Mouse (Mus musculus) c-Kit-positive CD71-negative TER-119-negative erythroid progenitor cells, embryonic 14.5 days (primary cell): Measurements from ENCODE around the gene Clasp2.
"Not testable (repeated sequence)": the region's sequence is repeated elsewhere in the genome, so short reads cannot be mapped to it uniquely, and the experiment has no call there.

Experiments used
- DNase-seq: peaks from one replicate; pipeline ENCODE4 v3.0.0-alpha.2; 2013; ENCODE audit warnings: low read depth

Clasp2 gene

DNA sequence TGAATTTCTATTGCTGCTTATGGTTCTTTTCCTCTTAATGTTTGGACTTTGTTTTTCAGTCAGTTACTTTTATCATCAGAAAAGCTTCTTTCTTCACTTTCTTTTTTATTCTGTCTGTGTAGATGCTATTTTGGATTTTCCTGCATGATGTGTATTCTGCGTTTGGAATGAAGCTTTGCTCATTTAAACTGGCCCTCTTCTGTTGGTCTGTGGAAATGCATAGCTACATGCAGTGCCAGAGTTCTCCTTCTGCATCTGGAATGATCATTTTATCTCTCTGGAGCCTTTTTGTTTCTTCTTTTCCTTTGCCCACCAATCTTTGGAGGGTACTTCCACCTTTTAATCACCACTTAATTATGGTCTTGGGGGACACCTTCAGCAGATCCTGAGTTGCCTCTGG is 80.9 kb downstream of the Clasp2 start:
- DNase-seq = no peak

- DNase-seq = no peak
Observed at GRCm38 (mm10) chr9:113828719-113829118, 87.4 kb downstream of the Clasp2 start.

GRCm38 (mm10) chr9:113830219-113830618 is 88.9 kb downstream of the Clasp2 start:
- no peak for DNase-seq

GRCm38 (mm10) chr9:113833481-113833880 is 92.2 kb downstream of the Clasp2 start:
- DNase-seq = no peak

GRCm38 (mm10) chr9:113837001-113837400 is 95.7 kb downstream of the Clasp2 start:
- DNase-seq = no peak

- no peak for DNase-seq
Observed at GRCm38 (mm10) chr9:113837461-113837860, 96.2 kb downstream of the Clasp2 start.

DNA sequence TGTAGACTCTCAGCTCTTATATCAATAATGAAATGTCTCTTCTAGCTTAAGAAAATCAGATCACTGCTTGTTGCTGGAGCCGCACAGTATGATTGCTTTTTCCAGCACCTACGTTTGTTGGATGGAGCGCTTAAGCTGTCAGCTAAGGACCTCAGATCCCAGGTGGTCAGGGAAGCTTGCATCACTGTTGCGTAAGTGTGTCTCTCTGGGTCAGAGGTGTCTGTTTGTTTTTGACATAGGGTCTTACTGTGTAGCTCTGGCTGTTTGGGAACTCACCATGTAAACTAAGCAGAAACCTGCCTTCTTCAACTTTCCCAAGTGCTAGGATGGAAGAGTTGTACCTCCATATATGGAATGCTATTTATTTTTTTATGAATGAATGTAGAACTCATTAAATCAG is 102.8 kb downstream of the Clasp2 start:
- DNase-seq = no peak

GRCm38 (mm10) chr9:113855441-113855840 is 114.2 kb downstream of the Clasp2 start:
- DNase-seq = no peak

DNA sequence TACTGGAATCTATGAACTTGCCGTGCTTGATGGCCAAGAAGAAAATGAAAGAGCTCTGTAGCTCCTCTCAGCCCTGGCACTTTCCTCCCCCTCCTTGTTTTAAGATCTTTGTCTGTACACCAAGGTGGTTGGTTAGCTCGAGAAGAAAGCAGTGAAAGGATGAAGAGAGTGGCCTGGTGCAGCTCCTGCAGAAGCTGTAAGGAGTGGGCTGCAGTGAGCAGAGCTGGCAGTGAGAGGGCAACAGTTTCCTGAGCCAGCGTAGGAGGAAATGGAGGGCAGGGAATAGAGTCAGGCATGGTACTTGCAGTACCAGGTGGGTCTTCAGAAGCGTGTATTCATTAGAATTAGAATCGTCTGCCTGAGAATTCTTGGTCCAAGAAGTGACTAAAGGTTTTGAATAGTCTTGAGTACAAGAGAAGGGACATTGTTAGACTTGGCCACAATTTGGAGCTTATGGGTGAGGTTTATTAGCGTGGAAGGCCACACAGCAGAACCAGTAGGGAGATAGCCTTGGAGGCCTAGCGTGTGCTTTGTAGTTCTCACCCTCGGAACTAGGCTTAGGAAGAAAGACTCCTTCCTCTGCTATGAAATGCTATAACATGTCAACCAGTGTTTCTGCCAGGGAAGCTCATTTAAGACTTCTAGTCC is 116.1 kb downstream of the Clasp2 start:
- DNase-seq = no peak

GRCm38 (mm10) chr9:113857929-113858440 is 116.7 kb downstream of the Clasp2 start:
- DNase-seq = no peak

DNA sequence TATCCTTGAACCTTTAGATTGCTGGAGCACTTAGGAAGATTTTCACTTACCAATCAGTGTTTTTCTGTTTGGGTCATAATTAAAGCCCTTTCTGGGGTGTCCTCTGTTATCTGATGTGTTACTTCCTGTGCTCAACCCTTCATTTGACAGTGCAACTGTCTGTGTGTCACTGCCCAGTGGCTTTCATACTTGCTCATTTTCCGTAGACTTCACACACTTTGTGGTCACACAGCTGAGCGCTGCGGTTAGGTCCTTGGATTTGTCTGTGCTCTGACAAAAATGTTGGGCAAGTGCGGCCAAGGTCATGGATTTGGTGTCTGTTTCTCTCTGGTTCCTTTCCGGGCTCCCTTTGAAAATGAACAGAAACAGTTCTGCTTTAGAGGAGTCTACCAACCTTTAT is 118.1 kb downstream of the Clasp2 start:
- DNase-seq = peak; percentile 55

DNA sequence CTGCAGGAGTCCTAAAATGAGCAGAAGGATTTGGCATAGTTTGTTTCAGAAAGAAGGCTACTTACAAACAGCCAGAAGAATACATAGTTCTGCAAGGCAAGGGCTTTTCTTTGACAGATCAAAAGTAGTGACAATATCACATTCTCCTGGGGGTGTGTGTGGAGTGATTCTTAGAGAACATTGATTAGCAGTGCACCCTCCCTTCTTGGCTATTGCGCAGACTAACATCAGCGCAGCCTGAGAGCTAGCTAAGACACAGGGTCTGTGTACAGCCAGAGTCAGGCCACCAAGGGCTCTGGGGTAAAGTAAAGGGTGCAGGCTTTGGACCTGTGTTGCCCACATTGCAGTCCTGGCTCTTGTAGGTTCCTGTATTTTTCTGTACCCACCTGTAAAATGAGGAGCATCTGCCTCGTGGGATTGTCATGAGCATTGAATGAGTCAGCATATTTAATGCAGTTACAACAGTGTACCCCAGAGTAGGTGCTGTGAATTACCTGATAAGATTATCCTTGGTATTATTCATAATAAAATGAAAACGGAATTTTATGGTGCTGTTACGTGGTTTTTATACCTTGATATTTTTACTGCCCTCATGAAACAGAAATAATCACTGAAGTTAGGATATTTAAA is 122.2 kb downstream of the Clasp2 start:
- no peak for DNase-seq

DNA sequence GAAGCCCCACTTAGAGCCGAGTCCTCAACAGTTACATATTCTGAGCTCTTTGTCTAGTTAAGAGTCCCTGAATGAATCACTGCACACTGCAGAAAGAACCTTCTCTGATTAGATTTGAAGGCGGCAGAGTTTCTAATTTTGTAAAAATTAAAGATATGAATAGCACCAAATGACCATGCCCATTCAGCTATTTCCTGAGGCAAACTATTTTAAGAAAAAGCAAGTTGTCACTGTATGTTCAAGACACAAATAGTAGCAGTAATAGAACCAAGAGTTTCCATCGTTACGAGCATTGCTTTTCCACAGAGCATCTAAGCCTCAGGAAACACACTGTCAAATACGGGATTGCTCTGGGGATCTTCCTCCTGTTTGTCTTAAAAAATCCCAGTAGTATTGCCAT is 126.7 kb downstream of the Clasp2 start:
- DNase-seq = no peak

DNA sequence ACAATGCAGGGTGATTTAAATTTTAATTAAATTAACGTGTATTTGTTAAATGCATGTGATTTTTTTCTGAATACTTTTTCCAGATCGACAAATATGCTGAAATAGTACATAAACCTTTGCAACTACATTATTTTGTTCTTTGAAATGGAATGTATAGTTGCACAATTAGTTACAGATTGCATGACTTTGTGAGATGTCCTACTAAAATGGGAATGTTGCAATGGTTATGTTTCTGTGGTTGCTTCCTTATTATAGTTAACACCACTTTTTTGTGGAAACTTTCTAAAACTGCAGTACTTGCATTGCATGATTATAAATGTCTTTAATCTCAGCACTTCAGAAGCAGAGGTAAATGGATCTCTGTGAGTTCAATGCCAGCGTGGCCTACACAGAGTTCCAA is 153.6 kb downstream of the Clasp2 start:
- no peak for DNase-seq

GRCm38 (mm10) chr9:113903136-113903535 is 161.9 kb downstream of the Clasp2 start:
- no peak for DNase-seq

DNA sequence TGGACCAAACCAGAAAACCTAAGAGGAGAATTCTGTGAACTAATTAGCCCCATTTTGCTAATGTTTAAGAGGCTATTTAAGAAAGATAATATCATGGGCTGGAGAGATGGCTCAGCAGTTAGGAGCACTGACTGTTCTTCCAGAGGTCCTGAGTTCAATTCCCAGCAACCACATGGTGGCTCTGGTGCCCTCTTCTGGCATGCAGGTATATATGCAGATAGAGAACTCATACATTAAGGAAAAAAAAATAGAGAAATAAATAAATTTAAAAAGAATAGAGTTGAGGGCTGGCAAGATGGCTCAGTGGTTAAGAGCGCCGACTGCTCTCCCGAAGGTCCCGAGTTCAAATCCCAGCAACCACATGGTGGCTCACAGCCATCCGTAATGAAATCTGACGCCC is 163.0 kb downstream of the Clasp2 start:
- not testable (repeated sequence) for DNase-seq

GRCm38 (mm10) chr9:113915789-113916188 is 174.5 kb downstream of the Clasp2 start:
- DNase-seq = no peak

GRCm38 (mm10) chr9:113922677-113923076 is 181.4 kb downstream of the Clasp2 start:
- no peak for DNase-seq

DNA sequence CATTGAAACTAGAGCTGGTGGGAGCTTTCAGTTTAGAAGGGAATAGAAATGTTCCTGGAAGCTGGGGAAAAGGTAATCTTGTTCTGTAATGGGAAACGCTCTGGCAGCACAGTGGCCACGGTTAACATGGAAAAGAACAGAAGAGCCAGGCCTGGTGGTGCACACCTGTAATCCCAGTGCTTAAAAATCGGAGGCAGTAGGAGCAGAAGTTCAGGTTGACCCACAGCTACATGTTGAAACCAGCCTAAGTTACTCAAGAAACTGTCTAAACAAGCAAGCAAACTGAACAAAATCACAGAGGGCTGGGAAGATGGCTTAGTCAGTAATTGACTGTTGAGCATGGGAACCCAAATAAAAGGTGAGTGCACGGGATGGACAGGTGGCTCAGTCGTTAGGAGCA is 183.6 kb downstream of the Clasp2 start:
- DNase-seq = no peak

DNA sequence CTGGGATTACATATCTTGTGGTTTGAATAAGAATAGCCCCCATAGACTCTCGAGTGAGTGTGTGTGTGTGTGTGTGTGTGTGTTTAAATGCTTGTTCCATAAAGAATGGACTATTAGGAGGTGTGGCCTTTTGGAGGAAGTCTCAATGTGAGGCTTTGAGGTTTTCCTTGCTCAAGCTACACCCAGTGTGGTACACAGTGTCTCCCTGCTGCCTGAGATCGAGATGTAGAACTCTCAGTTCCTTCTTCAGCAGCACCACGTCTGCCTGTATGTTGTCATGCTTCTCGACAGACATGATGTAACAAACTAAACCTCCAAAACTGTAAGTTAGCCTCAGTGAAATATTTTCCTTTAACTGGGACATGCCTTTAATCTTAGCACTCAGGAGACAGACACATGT is 187.3 kb downstream of the Clasp2 start:
- DNase-seq = no peak

DNA sequence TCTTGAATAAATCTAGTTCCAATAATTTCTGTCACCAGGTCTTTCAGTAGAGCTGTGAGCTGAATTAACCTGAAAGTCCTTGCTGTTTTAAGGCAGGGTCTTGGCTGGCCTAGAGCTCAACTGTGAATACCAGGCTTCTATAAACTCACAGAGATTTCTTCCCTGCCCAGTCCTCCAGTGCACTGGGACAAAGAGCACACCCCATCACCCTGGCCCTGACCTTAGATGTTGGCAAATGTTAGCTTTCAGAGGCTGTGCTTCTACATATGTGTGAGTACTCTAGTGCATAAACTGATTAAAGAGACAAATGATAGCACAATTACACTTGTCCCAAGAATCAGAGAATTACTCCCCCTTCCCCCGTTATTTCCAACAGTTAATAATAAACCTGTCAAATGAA is 188.4 kb downstream of the Clasp2 start:
- no peak for DNase-seq

DNA sequence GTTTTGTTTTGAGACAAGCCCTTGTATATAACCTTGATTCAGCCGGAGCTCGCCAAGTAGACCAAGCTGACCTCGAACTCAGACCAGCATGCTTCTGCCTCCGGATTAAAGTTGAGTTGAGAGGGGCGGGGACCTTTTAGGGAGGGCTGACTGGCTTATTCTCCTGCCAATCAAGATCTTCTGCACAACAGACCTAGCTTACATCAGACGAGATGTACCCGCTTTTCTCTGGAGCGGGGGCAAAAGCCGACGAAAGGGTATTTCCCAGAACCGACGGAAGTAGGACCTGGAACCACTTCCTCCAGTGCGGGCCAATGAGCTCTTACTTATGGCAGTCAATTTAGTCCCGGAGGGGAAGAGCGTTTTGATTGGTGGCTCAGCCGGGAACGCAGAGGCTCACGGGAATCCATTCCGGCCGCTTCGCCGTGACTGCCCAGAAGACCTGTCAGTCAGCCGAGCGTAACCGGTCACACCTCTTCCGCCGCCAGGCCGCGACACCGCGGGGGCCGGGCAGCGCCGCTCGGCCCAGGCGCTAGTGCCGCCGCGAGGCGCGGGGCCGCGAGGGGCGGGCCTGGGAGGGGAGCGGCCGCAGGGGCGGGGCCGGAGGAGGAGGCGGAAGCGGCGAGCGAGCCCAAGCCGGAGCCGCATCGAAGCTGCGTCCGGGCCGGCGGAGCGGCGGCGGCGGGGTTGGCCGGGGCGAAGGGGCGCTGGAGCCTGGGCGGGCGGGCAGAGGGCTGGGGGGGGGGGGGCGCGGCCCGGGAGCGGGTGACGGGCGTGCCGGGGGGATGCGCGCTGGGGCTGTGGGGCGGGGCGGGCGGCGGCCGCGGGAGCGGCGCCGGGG is 189.5 kb downstream of the Clasp2 start, which contains the start of gene Ubp1:
Gene Ubp1, plus strand, starts transcription at position 401 of the 841 bp plus-strand sequence.
- DNase-seq = peak; percentile 90
